Mouse (Mus musculus) right cerebral cortex, postnatal 4 days (tissue): ENCODE data around the gene Atp6v1e2.
A peak's percentile ranks its signal among the peaks of the same experiment; 100 is the strongest.

Experiments
- DNase-seq: peaks from one replicate; pipeline ENCODE4 v3.0.0-alpha.2; 2022

Atp6v1e2 gene

GRCm38 (mm10) chr17:86947840-86948796, at the start of gene Atp6v1e2:
Gene Atp6v1e2, minus strand, starts transcription at chr17:86947897.
- peak; percentile 43 for DNase-seq

GRCm38 (mm10) chr17:86997323-86997722, 49.6 kb upstream of the Atp6v1e2 start:
- DNase-seq, result no peak

- no peak for DNase-seq
Measured at GRCm38 (mm10) chr17:86991306-86991705, 43.6 kb upstream of the Atp6v1e2 start.

- no peak for DNase-seq
Measured at GRCm38 (mm10) chr17:86988601-86989184, 41.0 kb upstream of the Atp6v1e2 start.

- DNase-seq, result no peak
Measured at GRCm38 (mm10) chr17:86988161-86988560, 40.5 kb upstream of the Atp6v1e2 start.

- DNase-seq, result no peak
Measured at GRCm38 (mm10) chr17:86986449-86987138, 38.9 kb upstream of the Atp6v1e2 start.

GRCm38 (mm10) chr17:86982497-86982896, 34.8 kb upstream of the Atp6v1e2 start:
- no peak for DNase-seq

- no peak for DNase-seq
Measured at GRCm38 (mm10) chr17:86981701-86982100, 34.0 kb upstream of the Atp6v1e2 start.

GRCm38 (mm10) chr17:86981205-86981604, 33.5 kb upstream of the Atp6v1e2 start:
- no peak for DNase-seq

- DNase-seq, result no peak
Measured at GRCm38 (mm10) chr17:86978496-86978895, 30.8 kb upstream of the Atp6v1e2 start.

GRCm38 (mm10) chr17:86976387-86976786, 28.7 kb upstream of the Atp6v1e2 start:
- DNase-seq, result no peak

GRCm38 (mm10) chr17:86973097-86973496, 25.4 kb upstream of the Atp6v1e2 start:
- no peak for DNase-seq

- DNase-seq, result no peak
Measured at GRCm38 (mm10) chr17:86971860-86972259, 24.2 kb upstream of the Atp6v1e2 start.

GRCm38 (mm10) chr17:86971036-86971435, 23.3 kb upstream of the Atp6v1e2 start:
- DNase-seq, result no peak

- DNase-seq, result no peak
Measured at GRCm38 (mm10) chr17:86970026-86970750, 22.5 kb upstream of the Atp6v1e2 start.

- DNase-seq, result no peak
Measured at GRCm38 (mm10) chr17:86969582-86969981, 21.9 kb upstream of the Atp6v1e2 start.

- DNase-seq, result no peak
Measured at GRCm38 (mm10) chr17:86968581-86968980, 20.9 kb upstream of the Atp6v1e2 start.

- DNase-seq, result peak; percentile 33
Measured at GRCm38 (mm10) chr17:86967536-86968525, 20.1 kb upstream of the Atp6v1e2 start.

GRCm38 (mm10) chr17:86967048-86967447, 19.4 kb upstream of the Atp6v1e2 start:
- no peak for DNase-seq

GRCm38 (mm10) chr17:86966040-86966439, 18.3 kb upstream of the Atp6v1e2 start:
- DNase-seq, result no peak

- DNase-seq, result no peak
Measured at GRCm38 (mm10) chr17:86965121-86965520, 17.4 kb upstream of the Atp6v1e2 start.
